Mouse (Mus musculus): ENCODE measurements at regions not wholly inside any gene's neighbourhood (a gene's known extent, or its start where the extent isn't known, plus 50 kb on each side); places are given as distances from the start of the nearest gene placed in this dataset.

GRCm38 (mm10) chr15:68811041-68811440, 2310.3 kb upstream of the Lrrc6 start:
- H3K4me1 ChIP-seq (ENCODE audit: control insufficient read depth, insufficient read depth, low read length), result no peaks in the 10 kb centered on the region
- no peak overlapping the region for H3K4me3 ChIP-seq (ENCODE audit: low read depth, low read length)

GRCm38 (mm10) chr15:68810593-68810992, 2309.9 kb upstream of the Lrrc6 start:
- WGBS, result 58% methylated on average over 6 of the region's 6 CpGs
- Histone ChIP-seq H3K9ac (replicated peaks; ENCODE audit: low read depth, low read length) (no peak overlapping the region), H3K4me1 (ENCODE audit: control insufficient read depth, insufficient read depth, low read length) (no peaks in the 10 kb centered on the region), H3K4me3 (ENCODE audit: low read depth, low read length) (no peak overlapping the region), H3K27ac (ENCODE audit: low read length) (no peak overlapping the region), H3K27me3 (ENCODE audit: control insufficient read depth, insufficient read depth, low read length) (no peaks in the 10 kb centered on the region), H3K4me2 (replicated peaks; ENCODE audit: low read depth, low read length) (no peak overlapping the region), H3K36me3 (ENCODE audit: control insufficient read depth, insufficient read depth, low read length) (no peaks in the 10 kb centered on the region), H3K9me3 (ENCODE audit: control insufficient read depth, low read depth, low read length) (no peaks in the 10 kb centered on the region)
- ATAC-seq (ENCODE audit: insufficient number of reproducible peaks, insufficient read depth, low FRiP score, low read depth), result no peak

More at GRCm38 (mm10) chr15:68811041-68811440, 2310.3 kb upstream of the Lrrc6 start:
- Histone ChIP-seq H3K27ac (ENCODE audit: low read length) (no peak overlapping the region), H3K9ac (replicated peaks; ENCODE audit: low read depth, low read length) (no peak overlapping the region), H3K9me3 (ENCODE audit: control insufficient read depth, low read depth, low read length) (no peaks in the 10 kb centered on the region), H3K4me2 (replicated peaks; ENCODE audit: low read depth, low read length) (no peak overlapping the region), H3K27me3 (ENCODE audit: control insufficient read depth, insufficient read depth, low read length) (no peaks in the 10 kb centered on the region), H3K36me3 (ENCODE audit: control insufficient read depth, insufficient read depth, low read length) (no peaks in the 10 kb centered on the region)
- 76% methylated on average over 4 of the region's 4 CpGs for whole genome bisulfite sequencing
- no peak for ATAC-seq (ENCODE audit: insufficient number of reproducible peaks, insufficient read depth, low FRiP score, low read depth)

- H3K9ac ChIP-seq (replicated peaks; ENCODE audit: low read depth, low read length), result no peak overlapping the region
- no peaks in the 10 kb centered on the region for H3K9me3 ChIP-seq (ENCODE audit: control insufficient read depth, low read depth, low read length)
- no peaks in the 10 kb centered on the region for H3K36me3 ChIP-seq (ENCODE audit: control insufficient read depth, insufficient read depth, low read length)
- no peaks in the 10 kb centered on the region for H3K27me3 ChIP-seq (ENCODE audit: control insufficient read depth, insufficient read depth, low read length)
- no peak overlapping the region for H3K27ac ChIP-seq (ENCODE audit: low read length)
- H3K4me1 ChIP-seq (ENCODE audit: control insufficient read depth, insufficient read depth, low read length), result no peaks in the 10 kb centered on the region
- no peak overlapping the region for H3K4me2 ChIP-seq (replicated peaks; ENCODE audit: low read depth, low read length)
- H3K4me3 ChIP-seq (ENCODE audit: low read depth, low read length), result no peak overlapping the region
- 94% methylated on average over 1 of the region's 1 CpGs for WGBS
- no peak for ATAC-seq (ENCODE audit: insufficient number of reproducible peaks, insufficient read depth, low FRiP score, low read depth)
Observed at GRCm38 (mm10) chr15:68808175-68808574, 2307.5 kb upstream of the Lrrc6 start.

GRCm38 (mm10) chr15:68804254-68804653, 2303.5 kb upstream of the Lrrc6 start:
- Histone ChIP-seq H3K4me3 (ENCODE audit: low read depth, low read length) (no peak overlapping the region), H3K36me3 (ENCODE audit: control insufficient read depth, insufficient read depth, low read length) (no peaks in the 10 kb centered on the region), H3K27ac (ENCODE audit: low read length) (no peak overlapping the region), H3K4me2 (replicated peaks; ENCODE audit: low read depth, low read length) (no peak overlapping the region), H3K27me3 (ENCODE audit: control insufficient read depth, insufficient read depth, low read length) (no peaks in the 10 kb centered on the region), H3K9ac (replicated peaks; ENCODE audit: low read depth, low read length) (no peak overlapping the region), H3K9me3 (ENCODE audit: control insufficient read depth, low read depth, low read length) (no peaks in the 10 kb centered on the region), H3K4me1 (ENCODE audit: control insufficient read depth, insufficient read depth, low read length) (no peaks in the 10 kb centered on the region)
- 100% methylated on average over 1 of the region's 1 CpGs for WGBS
- no peak for ATAC-seq (ENCODE audit: insufficient number of reproducible peaks, insufficient read depth, low FRiP score, low read depth)

- no peak overlapping the region for H3K9ac ChIP-seq (replicated peaks; ENCODE audit: low read depth, low read length)
- no peak overlapping the region for H3K27ac ChIP-seq (ENCODE audit: low read length)
- H3K4me2 ChIP-seq (replicated peaks; ENCODE audit: low read depth, low read length), result no peak overlapping the region
- WGBS, result 64% methylated on average over 4 of the region's 4 CpGs
- no peaks in the 10 kb centered on the region for H3K27me3 ChIP-seq (ENCODE audit: control insufficient read depth, insufficient read depth, low read length)
- H3K4me1 ChIP-seq (ENCODE audit: control insufficient read depth, insufficient read depth, low read length), result no peaks in the 10 kb centered on the region
- no peak overlapping the region for H3K4me3 ChIP-seq (ENCODE audit: low read depth, low read length)
- ATAC-seq (ENCODE audit: insufficient number of reproducible peaks, insufficient read depth, low FRiP score, low read depth), result no peak
- no peaks in the 10 kb centered on the region for H3K9me3 ChIP-seq (ENCODE audit: control insufficient read depth, low read depth, low read length)
- H3K36me3 ChIP-seq (ENCODE audit: control insufficient read depth, insufficient read depth, low read length), result no peaks in the 10 kb centered on the region
Observed at GRCm38 (mm10) chr15:68801763-68802162, 2301.1 kb upstream of the Lrrc6 start.

GRCm38 (mm10) chr15:68797406-68797805, 2296.7 kb upstream of the Lrrc6 start:
- H3K27me3 ChIP-seq (ENCODE audit: control insufficient read depth, insufficient read depth, low read length), result no peaks in the 10 kb centered on the region
- 47% methylated on average over 2 of the region's 2 CpGs for WGBS
- H3K9ac ChIP-seq (replicated peaks; ENCODE audit: low read depth, low read length), result no peak overlapping the region
- H3K4me1 ChIP-seq (ENCODE audit: control insufficient read depth, insufficient read depth, low read length), result no peaks in the 10 kb centered on the region
- no peak overlapping the region for H3K27ac ChIP-seq (ENCODE audit: low read length)
- no peak for ATAC-seq (ENCODE audit: insufficient number of reproducible peaks, insufficient read depth, low FRiP score, low read depth)
- H3K9me3 ChIP-seq (ENCODE audit: control insufficient read depth, low read depth, low read length), result no peaks in the 10 kb centered on the region
- H3K36me3 ChIP-seq (ENCODE audit: control insufficient read depth, insufficient read depth, low read length), result no peaks in the 10 kb centered on the region
- H3K4me2 ChIP-seq (replicated peaks; ENCODE audit: low read depth, low read length), result no peak overlapping the region
- H3K4me3 ChIP-seq (ENCODE audit: low read depth, low read length), result no peak overlapping the region

GRCm38 (mm10) chr15:68795239-68795960, 2294.7 kb upstream of the Lrrc6 start:
- no peak for ATAC-seq (ENCODE audit: insufficient number of reproducible peaks, insufficient read depth, low FRiP score, low read depth)

GRCm38 (mm10) chr15:68759948-68760347, 2259.2 kb upstream of the Lrrc6 start:
- Histone ChIP-seq H3K27ac (ENCODE audit: low read length) (no peak overlapping the region), H3K4me3 (ENCODE audit: low read depth, low read length) (no peak overlapping the region), H3K36me3 (ENCODE audit: control insufficient read depth, insufficient read depth, low read length) (no peaks in the 10 kb centered on the region), H3K9ac (replicated peaks; ENCODE audit: low read depth, low read length) (no peak overlapping the region), H3K9me3 (ENCODE audit: control insufficient read depth, low read depth, low read length) (no peaks in the 10 kb centered on the region), H3K4me1 (ENCODE audit: control insufficient read depth, insufficient read depth, low read length) (no peaks in the 10 kb centered on the region), H3K4me2 (replicated peaks; ENCODE audit: low read depth, low read length) (no peak overlapping the region), H3K27me3 (ENCODE audit: control insufficient read depth, insufficient read depth, low read length) (no peaks in the 10 kb centered on the region)
- no peak for ATAC-seq (ENCODE audit: insufficient number of reproducible peaks, insufficient read depth, low FRiP score, low read depth)
- 23% methylated on average over 1 of the region's 1 CpGs for WGBS

More at GRCm38 (mm10) chr15:68795239-68795960, 2294.7 kb upstream of the Lrrc6 start:
- no peaks in the 10 kb centered on the region for H3K4me1 ChIP-seq (ENCODE audit: control insufficient read depth, insufficient read depth, low read length)
- WGBS, result 64% methylated on average over 4 of the region's 4 CpGs
- H3K4me2 ChIP-seq (replicated peaks; ENCODE audit: low read depth, low read length), result no peak overlapping the region
- H3K4me3 ChIP-seq (ENCODE audit: low read depth, low read length), result no peak overlapping the region
- H3K9me3 ChIP-seq (ENCODE audit: control insufficient read depth, low read depth, low read length), result no peaks in the 10 kb centered on the region
- H3K36me3 ChIP-seq (ENCODE audit: control insufficient read depth, insufficient read depth, low read length), result no peaks in the 10 kb centered on the region
- no peak overlapping the region for H3K9ac ChIP-seq (replicated peaks; ENCODE audit: low read depth, low read length)
- no peak overlapping the region for H3K27ac ChIP-seq (ENCODE audit: low read length)
- H3K27me3 ChIP-seq (ENCODE audit: control insufficient read depth, insufficient read depth, low read length), result no peaks in the 10 kb centered on the region

- H3K4me3 ChIP-seq (ENCODE audit: low read depth, low read length), result no peak overlapping the region
- H3K27me3 ChIP-seq (ENCODE audit: control insufficient read depth, insufficient read depth, low read length), result no peaks in the 10 kb centered on the region
- H3K36me3 ChIP-seq (ENCODE audit: control insufficient read depth, insufficient read depth, low read length), result no peaks in the 10 kb centered on the region
- no peak for ATAC-seq (ENCODE audit: insufficient number of reproducible peaks, insufficient read depth, low FRiP score, low read depth)
- H3K9ac ChIP-seq (replicated peaks; ENCODE audit: low read depth, low read length), result no peak overlapping the region
- H3K9me3 ChIP-seq (ENCODE audit: control insufficient read depth, low read depth, low read length), result no peaks in the 10 kb centered on the region
- no peaks in the 10 kb centered on the region for H3K4me1 ChIP-seq (ENCODE audit: control insufficient read depth, insufficient read depth, low read length)
- WGBS, result 91% methylated on average over 1 of the region's 1 CpGs
- no peak overlapping the region for H3K27ac ChIP-seq (ENCODE audit: low read length)
- no peak overlapping the region for H3K4me2 ChIP-seq (replicated peaks; ENCODE audit: low read depth, low read length)
Observed at GRCm38 (mm10) chr15:68755255-68755654, 2254.5 kb upstream of the Lrrc6 start.

Data from stomach, embryonic 14.5 days (tissue).